Mouse (Mus musculus): ENCODE results near the gene Irf2bp2. TPM values are rescaled to one million over a fixed set of nuclear protein-coding genes. Genes with fewer than 3 reads are reported as not detected.

Gene Irf2bp2
- polyA plus RNA-seq, 1 experiment from 2014 or later, result 11.5 TPM

GRCm38 (mm10) chr8:126539355-126540093 is 54.3 kb downstream of the Irf2bp2 start:
- H3K4me1 ChIP-seq (ENCODE audit: control insufficient read depth, insufficient read depth, low read length), result peaks cover 40% of the 10 kb centered on the region
- peak; percentile 42 for ATAC-seq
- no peaks in the 10 kb centered on the region for H3K27me3 ChIP-seq (replicated peaks; ENCODE audit: control insufficient read depth, insufficient read depth, low read length)
- no peak overlapping the region for H3K4me2 ChIP-seq (ENCODE audit: low read depth, low read length)
- H3K9ac ChIP-seq (ENCODE audit: low read depth, low read length), result 0 out of 2 replicates have a peak overlapping the region, but pooled peaks have one; percentile 1
- no peak overlapping the region for H3K4me3 ChIP-seq (ENCODE audit: low read length)
- no peaks in the 10 kb centered on the region for H3K36me3 ChIP-seq (ENCODE audit: control insufficient read depth, insufficient read depth, low read length)
- H3K9me3 ChIP-seq (ENCODE audit: control insufficient read depth, low read length), result no peaks in the 10 kb centered on the region
- peak overlapping the region; percentile 36; the same call in 1 of the 2 replicates for H3K27ac ChIP-seq (ENCODE audit: low read length)
- WGBS, result 49% methylated on average over 10 of the region's 10 CpGs

- no peaks in the 10 kb centered on the region for H3K27me3 ChIP-seq (replicated peaks; ENCODE audit: control insufficient read depth, insufficient read depth, low read length)
- H3K4me3 ChIP-seq (ENCODE audit: low read length), result no peak overlapping the region
- no peaks in the 10 kb centered on the region for H3K36me3 ChIP-seq (ENCODE audit: control insufficient read depth, insufficient read depth, low read length)
- ATAC-seq, result no peak
- no peak overlapping the region for H3K4me2 ChIP-seq (ENCODE audit: low read depth, low read length)
- 14% methylated on average over 12 of the region's 12 CpGs for WGBS
- peak overlapping the region; percentile 45 for H3K27ac ChIP-seq (ENCODE audit: low read length)
- peaks cover 40% of the 10 kb centered on the region for H3K4me1 ChIP-seq (ENCODE audit: control insufficient read depth, insufficient read depth, low read length)
- H3K9ac ChIP-seq (ENCODE audit: low read depth, low read length), result no peak overlapping the region
- no peaks in the 10 kb centered on the region for H3K9me3 ChIP-seq (ENCODE audit: control insufficient read depth, low read length)
Measured at GRCm38 (mm10) chr8:126538648-126539354, 55.0 kb downstream of the Irf2bp2 start.

Other genes with a start within 250 kb of the Irf2bp2 start
- gene Coa6, start 171.5 kb downstream of the Irf2bp2 start, polyA plus RNA-seq (2015; fragmentation: Nextera tagmentation; extraction: Ambion mirVana), result 65.7 and 66.6 TPM in 2 replicates
- 1.6 and 1.9 TPM in 2 replicates for gene Tarbp1, start 118.9 kb downstream of the Irf2bp2 start, polyA plus RNA-seq (2015; fragmentation: Nextera tagmentation; extraction: Ambion mirVana)